Mouse (Mus musculus): Measurements from ENCODE around the gene Cchcr1. TPM values are rescaled to one million over a fixed set of nuclear protein-coding genes. Genes with fewer than 3 reads are reported as not detected.

Cchcr1 gene
- polyA plus RNA-seq, 1 experiment from 2014 or later: 8.2 TPM

DNA sequence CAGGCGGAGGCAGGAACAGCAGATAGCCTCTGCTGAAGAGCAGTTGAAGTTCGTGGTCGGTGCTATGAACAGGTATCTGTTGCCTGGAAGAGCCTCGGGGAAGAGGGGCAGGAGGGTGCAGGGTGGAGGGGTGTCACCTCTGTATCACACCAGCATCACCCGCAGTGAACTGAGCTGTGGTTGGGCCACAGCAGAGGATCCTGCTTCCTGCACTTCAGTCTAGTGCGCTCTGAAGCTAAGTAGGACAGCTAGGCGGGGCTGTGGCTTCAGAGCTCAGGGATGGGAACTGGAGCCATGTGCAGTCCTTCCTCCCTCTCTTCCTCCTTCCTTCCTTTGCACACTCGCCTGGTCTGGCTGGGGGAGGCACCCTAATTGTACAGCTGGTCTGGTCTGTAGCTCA is 9.7 kb downstream of the Cchcr1 start:
- peaks cover 20% of the 10 kb centered on the region for H3K36me3 ChIP-seq (ENCODE audit: insufficient read depth, low read length)
- no peak overlapping the region for H3K4me2 ChIP-seq (ENCODE audit: low read length)
- no peaks in the 10 kb centered on the region for H3K9me3 ChIP-seq (replicated peaks; ENCODE audit: low read length)
- no peaks in the 10 kb centered on the region for H3K27me3 ChIP-seq (ENCODE audit: insufficient read depth, low read length)
- WGBS: 76% methylated on average over 8 of the region's 8 CpGs
- H3K9ac ChIP-seq (ENCODE audit: low read depth, low read length): no peak overlapping the region
- H3K4me3 ChIP-seq (replicated peaks; ENCODE audit: low read depth, low read length): no peak overlapping the region
- no peak for DNase-seq (ENCODE audit: low spot score)
- H3K27ac ChIP-seq: no peak overlapping the region
- no peak for ATAC-seq (replicated peaks; ENCODE audit: low FRiP score, low read depth)
- H3K4me1 ChIP-seq (replicated peaks; ENCODE audit: insufficient read depth, low read length): no peaks in the 10 kb centered on the region
- TF ChIP-seq CTCF (IDR thresholded peaks at IDR 0.05; ENCODE audit: low read depth): no peak

GRCm38 (mm10) chr17:35532360-35532759 is 15.5 kb downstream of the Cchcr1 start:
- DNase-seq (ENCODE audit: low spot score): no peak
- Histone ChIP-seq H3K36me3 (ENCODE audit: insufficient read depth, low read length) (0 out of 2 replicates have a peak, but pooled peaks cover 9% of the 10 kb centered on the region), H3K9ac (ENCODE audit: low read depth, low read length) (no peak overlapping the region), H3K4me1 (replicated peaks; ENCODE audit: insufficient read depth, low read length) (no peaks in the 10 kb centered on the region), H3K4me3 (replicated peaks; ENCODE audit: low read depth, low read length) (no peak overlapping the region), H3K4me2 (ENCODE audit: low read length) (no peak overlapping the region), H3K9me3 (replicated peaks; ENCODE audit: low read length) (no peaks in the 10 kb centered on the region), H3K27me3 (ENCODE audit: insufficient read depth, low read length) (no peaks in the 10 kb centered on the region), H3K27ac (no peak overlapping the region)
- 18% methylated on average over 3 of the region's 3 CpGs for WGBS
- ATAC-seq (replicated peaks; ENCODE audit: low FRiP score, low read depth): no peak
- no peak for TF ChIP-seq CTCF (IDR thresholded peaks at IDR 0.05; ENCODE audit: low read depth)

- DNase-seq (ENCODE audit: low spot score) (no peak), ATAC-seq (replicated peaks; ENCODE audit: low FRiP score, low read depth) (0 out of 2 replicates have a peak, but pooled peaks have one; percentile 8)
- H3K4me1 ChIP-seq (replicated peaks; ENCODE audit: insufficient read depth, low read length): no peaks in the 10 kb centered on the region
- 31% methylated on average over 7 of the region's 7 CpGs for WGBS
- no peak within 1 kb of the TSS for H3K27ac ChIP-seq
- 0 out of 2 replicates have a peak, but pooled peaks cover 9% of the 10 kb centered on the region for H3K36me3 ChIP-seq (ENCODE audit: insufficient read depth, low read length)
- H3K4me3 ChIP-seq (replicated peaks; ENCODE audit: low read depth, low read length): no peak within 1 kb of the TSS
- H3K9ac ChIP-seq (ENCODE audit: low read depth, low read length): no peak within 1 kb of the TSS
- TF ChIP-seq CTCF (IDR thresholded peaks at IDR 0.05; ENCODE audit: low read depth): no peak
- no peaks in the 10 kb centered on the region for H3K9me3 ChIP-seq (replicated peaks; ENCODE audit: low read length)
- no peak within 1 kb of the TSS for H3K4me2 ChIP-seq (ENCODE audit: low read length)
- no peaks in the 10 kb centered on the region for H3K27me3 ChIP-seq (ENCODE audit: insufficient read depth, low read length)
These were observed 16.0 kb downstream of the Cchcr1 start, which contains the start of gene Psors1c2 for GRCm38 (mm10) chr17:35532901-35533300. Gene Psors1c2, plus strand, starts transcription at chr17:35533201.

GRCm38 (mm10) chr17:35534343-35534742 is 17.4 kb downstream of the Cchcr1 start:
- Histone ChIP-seq H3K27me3 (ENCODE audit: insufficient read depth, low read length) (no peaks in the 10 kb centered on the region), H3K36me3 (ENCODE audit: insufficient read depth, low read length) (no peaks in the 10 kb centered on the region), H3K9me3 (replicated peaks; ENCODE audit: low read length) (no peaks in the 10 kb centered on the region), H3K27ac (no peak overlapping the region), H3K4me3 (replicated peaks; ENCODE audit: low read depth, low read length) (no peak overlapping the region), H3K9ac (ENCODE audit: low read depth, low read length) (no peak overlapping the region), H3K4me1 (replicated peaks; ENCODE audit: insufficient read depth, low read length) (no peaks in the 10 kb centered on the region), H3K4me2 (ENCODE audit: low read length) (no peak overlapping the region)
- DNase-seq (ENCODE audit: low spot score) (peak; percentile 84), ATAC-seq (replicated peaks; ENCODE audit: low FRiP score, low read depth) (peak; percentile 80)
- 7% methylated on average over 6 of the region's 6 CpGs for WGBS
- TF ChIP-seq CTCF (IDR thresholded peaks at IDR 0.05; ENCODE audit: low read depth): peak; percentile 95

DNA sequence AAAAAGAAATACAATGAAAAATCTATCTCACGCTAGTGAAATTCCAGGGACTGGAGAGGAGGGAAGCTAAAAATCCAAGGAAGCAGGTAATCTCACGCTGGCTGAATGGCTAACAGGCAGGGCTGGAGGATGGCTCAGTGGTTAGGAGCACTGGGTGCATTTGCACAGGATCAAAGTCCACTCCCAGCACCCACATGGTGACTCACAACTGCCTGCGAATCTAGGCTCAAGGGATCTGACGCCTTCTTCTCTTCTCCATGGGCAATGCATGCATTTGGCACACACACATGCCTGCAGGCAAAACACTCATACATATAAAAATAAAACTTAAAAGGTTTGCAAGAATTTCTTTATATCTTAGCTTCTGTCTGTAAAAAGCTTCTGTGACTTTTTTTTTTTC is 20.5 kb downstream of the Cchcr1 start:
- 86% methylated on average over 4 of the region's 4 CpGs for WGBS
- ATAC-seq (replicated peaks; ENCODE audit: low FRiP score, low read depth) (no peak), DNase-seq (ENCODE audit: low spot score) (no peak)
- H3K27me3 ChIP-seq (ENCODE audit: insufficient read depth, low read length): no peaks in the 10 kb centered on the region
- no peak overlapping the region for H3K4me3 ChIP-seq (replicated peaks; ENCODE audit: low read depth, low read length)
- no peaks in the 10 kb centered on the region for H3K4me1 ChIP-seq (replicated peaks; ENCODE audit: insufficient read depth, low read length)
- TF ChIP-seq CTCF (IDR thresholded peaks at IDR 0.05; ENCODE audit: low read depth): no peak
- H3K36me3 ChIP-seq (ENCODE audit: insufficient read depth, low read length): no peaks in the 10 kb centered on the region
- no peak overlapping the region for H3K9ac ChIP-seq (ENCODE audit: low read depth, low read length)
- no peaks in the 10 kb centered on the region for H3K9me3 ChIP-seq (replicated peaks; ENCODE audit: low read length)
- H3K27ac ChIP-seq: no peak overlapping the region
- H3K4me2 ChIP-seq (ENCODE audit: low read length): no peak overlapping the region

GRCm38 (mm10) chr17:35538476-35538875 is 21.6 kb downstream of the Cchcr1 start:
- no peaks in the 10 kb centered on the region for H3K9me3 ChIP-seq (replicated peaks; ENCODE audit: low read length)
- H3K36me3 ChIP-seq (ENCODE audit: insufficient read depth, low read length): no peaks in the 10 kb centered on the region
- H3K27me3 ChIP-seq (ENCODE audit: insufficient read depth, low read length): no peaks in the 10 kb centered on the region
- WGBS: 84% methylated on average over 1 of the region's 1 CpGs
- no peak overlapping the region for H3K4me2 ChIP-seq (ENCODE audit: low read length)
- H3K27ac ChIP-seq: no peak overlapping the region
- no peaks in the 10 kb centered on the region for H3K4me1 ChIP-seq (replicated peaks; ENCODE audit: insufficient read depth, low read length)
- H3K9ac ChIP-seq (ENCODE audit: low read depth, low read length): no peak overlapping the region
- ATAC-seq (replicated peaks; ENCODE audit: low FRiP score, low read depth): no peak
- H3K4me3 ChIP-seq (replicated peaks; ENCODE audit: low read depth, low read length): no peak overlapping the region
- no peak for DNase-seq (ENCODE audit: low spot score)
- TF ChIP-seq CTCF (IDR thresholded peaks at IDR 0.05; ENCODE audit: low read depth): no peak

DNA sequence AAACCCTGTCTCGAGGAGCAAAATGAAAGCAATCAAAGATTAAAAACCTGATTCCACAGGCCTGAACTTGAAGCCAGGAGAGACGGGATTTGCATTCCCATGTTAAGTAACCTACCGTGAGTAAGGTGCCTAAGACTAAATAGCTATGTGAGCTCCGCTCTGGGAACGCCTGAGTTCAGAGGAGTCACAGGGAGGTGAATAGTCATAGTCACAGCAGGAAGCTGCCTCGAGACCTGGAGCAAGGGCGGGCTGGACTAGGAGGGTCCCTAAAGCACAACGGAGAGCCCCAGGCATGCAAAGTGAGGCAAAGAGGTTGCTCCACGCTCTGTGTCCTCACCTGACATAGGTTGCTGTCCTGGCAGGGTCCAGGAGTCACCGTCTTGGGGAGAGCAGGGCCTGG is 22.6 kb downstream of the Cchcr1 start:
- WGBS: 54% methylated on average over 10 of the region's 10 CpGs
- TF ChIP-seq CTCF (IDR thresholded peaks at IDR 0.05; ENCODE audit: low read depth): no peak
- Histone ChIP-seq H3K4me1 (replicated peaks; ENCODE audit: insufficient read depth, low read length) (no peaks in the 10 kb centered on the region), H3K9me3 (replicated peaks; ENCODE audit: low read length) (no peaks in the 10 kb centered on the region), H3K4me2 (ENCODE audit: low read length) (no peak overlapping the region), H3K36me3 (ENCODE audit: insufficient read depth, low read length) (no peaks in the 10 kb centered on the region), H3K27me3 (ENCODE audit: insufficient read depth, low read length) (no peaks in the 10 kb centered on the region), H3K9ac (ENCODE audit: low read depth, low read length) (no peak overlapping the region), H3K4me3 (replicated peaks; ENCODE audit: low read depth, low read length) (no peak overlapping the region), H3K27ac (no peak overlapping the region)
- DNase-seq (ENCODE audit: low spot score) (no peak), ATAC-seq (replicated peaks; ENCODE audit: low FRiP score, low read depth) (no peak)
